Mouse (Mus musculus) limb, embryonic 12.5 days (tissue): ENCODE results near the gene Fto. TPM values are rescaled to one million over a fixed set of nuclear protein-coding genes. Genes with fewer than 3 reads are reported as not detected.

ENCODE experiments used
- ATAC-seq: fragments of 200-750 bp; cut with Nextera tagmentation; 2 replicates; pipeline ENCODE4 v1.8.0; 2017; ENCODE audit warnings: low read depth, moderate TSS enrichment; ENCODE audit not compliant: insufficient number of reproducible peaks, insufficient read depth, low FRiP score, low TSS enrichment
- H3K27ac ChIP-seq: fragments of 300-500 bp; sonication (generic); 2 replicates; pipeline ENCODE4 v1.5.1; 2016; ENCODE audit warnings: mild to moderate bottlenecking, moderate library complexity
- H3K27me3 ChIP-seq: fragments of 300-500 bp; sonication (generic); 2 replicates; pipeline ENCODE4 v1.6.1; 2016; ENCODE audit warnings: mild to moderate bottlenecking, moderate library complexity
- H3K36me3 ChIP-seq: fragments of 300-500 bp; sonication (generic); 2 replicates; pipeline ENCODE4 v1.6.1; 2016; ENCODE audit warnings: mild to moderate bottlenecking, moderate library complexity
- H3K4me1 ChIP-seq: fragments of 300-500 bp; sonication (generic); replicated peaks from 2 replicates; pipeline ENCODE4 v1.6.1; 2016
- H3K4me2 ChIP-seq: fragments of 300-500 bp; sonication (generic); 2 replicates; pipeline ENCODE4 v1.6.1; 2016; ENCODE audit warnings: mild to moderate bottlenecking, moderate library complexity
- H3K4me3 ChIP-seq: fragments of 300-500 bp; sonication (generic); replicated peaks from 2 replicates; pipeline ENCODE4 v1.5.1; 2016; ENCODE audit warnings: mild to moderate bottlenecking
- H3K9ac ChIP-seq: fragments of 300-500 bp; sonication (generic); replicated peaks from 2 replicates; pipeline ENCODE4 v1.6.1; 2016; ENCODE audit warnings: mild to moderate bottlenecking, moderate library complexity
- H3K9me3 ChIP-seq: fragments of 300-500 bp; sonication (generic); 2 replicates; pipeline ENCODE4 v1.6.1; 2016; ENCODE audit warnings: mild to moderate bottlenecking, moderate library complexity
- WGBS: fragments of 180-500 bp; shearing (Covaris S2); methylation state at CpG from one replicate; pipeline ENCODE4 v1.1.7; 2016; 5-methylcytosine and 5-hydroxymethylcytosine counted together
- polyA plus RNA-seq: library from polyadenylated mRNA; unstranded; fragments of >200 nt; fragmentation: Nextera tagmentation; extraction: Ambion mirVana; gene quantifications from 2 replicates; pipeline ENCODE4 v1.2.1, GENCODE M21; 2016

Fto gene
- polyA plus RNA-seq, 1 experiment from 2014 or later, result 92.1 TPM

DNA sequence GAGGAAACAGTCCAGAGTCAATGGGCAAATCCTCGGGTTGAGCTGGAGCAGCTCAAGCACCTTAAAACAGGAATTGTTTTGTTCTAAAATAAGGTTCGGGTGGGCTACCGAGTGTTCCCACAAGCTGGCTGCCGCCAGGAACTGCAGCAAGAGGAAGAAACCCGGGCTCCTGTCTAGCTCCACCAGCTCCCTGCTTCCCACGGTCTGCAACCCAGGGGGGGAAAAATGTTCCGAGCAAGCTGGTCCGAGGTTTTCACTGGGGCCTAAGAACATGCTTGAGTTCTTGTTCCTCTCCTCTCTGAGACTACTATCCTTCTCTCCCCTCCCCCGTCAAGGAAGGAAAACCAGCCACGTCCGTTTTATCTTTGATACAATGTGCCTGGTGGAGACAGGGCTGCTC, 256.5 kb downstream of the Fto start:
- Histone ChIP-seq H3K27me3 (peaks cover 62% of the 10 kb centered on the region), H3K9ac (no peak overlapping the region), H3K4me3 (no peak overlapping the region), H3K27ac (0 out of 2 replicates have a peak overlapping the region, but pooled peaks have one; percentile 45), H3K4me2 (no peak overlapping the region), H3K4me1 (peaks cover 70% of the 10 kb centered on the region), H3K9me3 (no peaks in the 10 kb centered on the region), H3K36me3 (no peaks in the 10 kb centered on the region)
- ATAC-seq, result no peak
- WGBS, result 40% methylated on average over 11 of the region's 11 CpGs

- WGBS, result 57% methylated on average over 7 of the region's 7 CpGs
- H3K27ac ChIP-seq, result peak overlapping the region; percentile 45; the same call in 1 of the 2 replicates
- no peaks in the 10 kb centered on the region for H3K9me3 ChIP-seq
- no peaks in the 10 kb centered on the region for H3K36me3 ChIP-seq
- no peak overlapping the region for H3K4me2 ChIP-seq
- ATAC-seq, result no peak
- peaks cover 62% of the 10 kb centered on the region for H3K27me3 ChIP-seq
- no peak overlapping the region for H3K4me3 ChIP-seq
- no peak overlapping the region for H3K9ac ChIP-seq
- H3K4me1 ChIP-seq, result peaks cover 75% of the 10 kb centered on the region
Observed at GRCm38 (mm10) chr8:91570809-91571208, 257.5 kb downstream of the Fto start.

- 54% methylated on average over 4 of the region's 4 CpGs for WGBS
- Histone ChIP-seq H3K36me3 (no peaks in the 10 kb centered on the region), H3K27ac (no peak overlapping the region), H3K4me3 (no peak overlapping the region), H3K9me3 (no peaks in the 10 kb centered on the region), H3K27me3 (peaks cover 66% of the 10 kb centered on the region), H3K9ac (no peak overlapping the region), H3K4me1 (peaks cover 76% of the 10 kb centered on the region), H3K4me2 (no peak overlapping the region)
- no peak for ATAC-seq
Observed at GRCm38 (mm10) chr8:91571978-91572377, 258.7 kb downstream of the Fto start.

- no peak for ATAC-seq
- Histone ChIP-seq H3K27me3 (peaks cover 71% of the 10 kb centered on the region), H3K36me3 (no peaks in the 10 kb centered on the region), H3K4me1 (peaks cover 74% of the 10 kb centered on the region), H3K4me3 (no peak overlapping the region), H3K9ac (no peak overlapping the region), H3K9me3 (no peaks in the 10 kb centered on the region), H3K4me2 (no peak overlapping the region), H3K27ac (peak overlapping the region; percentile 5; the same call in 1 of the 2 replicates)
- 35% methylated on average over 4 of the region's 4 CpGs for WGBS
Observed at GRCm38 (mm10) chr8:91572630-91573029, 259.3 kb downstream of the Fto start.

- 6% methylated on average over 3 of the region's 3 CpGs for WGBS
- Histone ChIP-seq H3K4me3 (no peak overlapping the region), H3K27ac (no peak overlapping the region), H3K4me1 (peaks cover 50% of the 10 kb centered on the region), H3K9ac (no peak overlapping the region), H3K27me3 (peaks cover 63% of the 10 kb centered on the region), H3K4me2 (no peak overlapping the region), H3K9me3 (no peaks in the 10 kb centered on the region), H3K36me3 (no peaks in the 10 kb centered on the region)
- no peak for ATAC-seq
Observed at GRCm38 (mm10) chr8:91575576-91575975, 262.3 kb downstream of the Fto start.

GRCm38 (mm10) chr8:91576086-91576917, 263.0 kb downstream of the Fto start:
- H3K4me3 ChIP-seq, result no peak overlapping the region
- WGBS, result 8% methylated on average over 17 of the region's 17 CpGs
- no peak overlapping the region for H3K4me2 ChIP-seq
- H3K36me3 ChIP-seq, result no peaks in the 10 kb centered on the region
- ATAC-seq, result no peak
- H3K4me1 ChIP-seq, result peaks cover 43% of the 10 kb centered on the region
- no peak overlapping the region for H3K27ac ChIP-seq
- H3K27me3 ChIP-seq, result peaks cover 61% of the 10 kb centered on the region
- no peak overlapping the region for H3K9ac ChIP-seq
- no peaks in the 10 kb centered on the region for H3K9me3 ChIP-seq

- 14% methylated on average over 6 of the region's 6 CpGs for WGBS
- Histone ChIP-seq H3K27ac (no peak overlapping the region), H3K27me3 (peaks cover 62% of the 10 kb centered on the region), H3K4me3 (no peak overlapping the region), H3K9ac (no peak overlapping the region), H3K9me3 (no peaks in the 10 kb centered on the region), H3K4me2 (no peak overlapping the region), H3K4me1 (peaks cover 37% of the 10 kb centered on the region), H3K36me3 (no peaks in the 10 kb centered on the region)
- no peak for ATAC-seq
Observed at GRCm38 (mm10) chr8:91576918-91577241, 263.6 kb downstream of the Fto start.

GRCm38 (mm10) chr8:91577605-91578004, 264.3 kb downstream of the Fto start:
- peaks cover 30% of the 10 kb centered on the region for H3K4me1 ChIP-seq
- no peak overlapping the region for H3K9ac ChIP-seq
- H3K4me2 ChIP-seq, result no peak overlapping the region
- ATAC-seq, result no peak
- no peak overlapping the region for H3K27ac ChIP-seq
- no peaks in the 10 kb centered on the region for H3K9me3 ChIP-seq
- no peaks in the 10 kb centered on the region for H3K36me3 ChIP-seq
- H3K4me3 ChIP-seq, result no peak overlapping the region
- WGBS, result 87% methylated on average over 3 of the region's 3 CpGs
- peaks cover 62% of the 10 kb centered on the region for H3K27me3 ChIP-seq

DNA sequence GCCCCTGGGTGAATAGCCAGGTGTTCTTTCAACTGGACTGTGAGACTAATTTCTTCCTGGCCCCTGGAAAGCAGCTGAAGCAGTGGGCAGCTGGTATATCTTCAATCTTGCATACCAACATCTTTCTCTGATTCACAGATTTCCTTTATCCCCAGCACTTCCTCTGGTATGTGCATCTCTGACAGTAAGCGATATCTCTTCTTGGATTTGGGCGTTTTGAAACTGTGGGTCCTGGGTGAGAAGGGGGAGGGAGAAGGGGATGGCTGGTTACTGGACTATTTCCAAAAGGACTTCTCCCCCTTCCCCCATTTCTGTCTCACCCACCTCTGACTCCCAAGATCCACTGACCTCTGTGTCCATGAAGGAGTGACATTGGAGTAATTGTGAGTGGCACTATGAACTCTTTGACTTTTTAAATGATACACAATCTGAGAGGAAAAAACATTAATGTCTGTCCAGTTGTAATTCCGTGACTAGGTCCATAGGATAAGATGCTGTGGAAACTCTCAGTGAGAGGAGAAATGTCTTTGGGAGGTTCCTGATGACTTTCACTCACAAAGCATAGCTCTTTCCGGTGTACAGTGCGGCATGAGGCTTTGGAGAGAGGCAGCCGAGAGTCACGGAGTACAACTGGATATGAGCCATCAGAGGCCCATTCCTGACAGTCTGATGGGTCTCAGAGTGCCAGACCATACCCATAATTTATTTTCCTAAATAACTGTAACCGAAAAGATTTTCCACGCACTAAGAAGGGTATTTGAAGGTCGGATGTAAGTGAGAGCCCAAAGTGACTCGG, 271.5 kb downstream of the Fto start:
- ATAC-seq, result no peak
- Histone ChIP-seq H3K36me3 (no peaks in the 10 kb centered on the region), H3K4me3 (no peak overlapping the region), H3K4me2 (no peak overlapping the region), H3K9ac (no peak overlapping the region), H3K9me3 (no peaks in the 10 kb centered on the region), H3K27ac (no peak overlapping the region), H3K27me3 (peaks cover 63% of the 10 kb centered on the region), H3K4me1 (no peaks in the 10 kb centered on the region)
- 77% methylated on average over 11 of the region's 11 CpGs for WGBS

DNA sequence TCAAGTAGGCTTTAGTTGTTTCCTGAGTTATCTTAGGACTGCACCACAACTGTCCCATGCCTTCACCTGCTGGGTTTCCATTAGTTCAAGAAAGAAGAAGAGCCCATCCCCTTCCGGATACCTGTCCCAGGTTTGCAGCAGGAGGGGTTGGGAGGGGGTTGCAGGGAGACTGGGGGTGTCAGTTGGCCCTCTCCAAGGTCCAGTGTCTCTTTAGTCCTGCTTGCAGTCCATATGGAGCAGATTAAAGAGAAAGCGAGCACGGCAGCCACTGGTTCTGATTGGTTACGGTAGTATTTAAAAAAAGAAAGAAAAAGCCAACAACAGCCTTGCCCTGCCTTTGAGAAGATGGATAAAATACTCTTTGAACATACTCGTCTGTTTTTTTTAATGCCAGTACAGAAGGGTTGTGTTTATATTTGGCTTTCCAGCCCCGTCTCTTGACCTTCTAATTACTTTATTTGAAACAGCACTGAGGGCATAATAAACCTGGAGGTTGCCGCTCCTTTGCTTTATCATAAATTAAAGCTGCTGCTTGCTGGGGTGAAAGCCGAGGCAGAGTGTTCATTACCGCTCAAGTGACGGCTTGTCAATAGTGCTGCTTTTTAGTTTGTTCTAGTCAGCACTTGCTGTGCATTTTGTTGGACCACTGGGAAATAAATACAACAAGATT, 279.2 kb downstream of the Fto start:
- H3K27ac ChIP-seq, result no peak overlapping the region
- H3K4me2 ChIP-seq, result peak overlapping the region; percentile 47
- no peaks in the 10 kb centered on the region for H3K36me3 ChIP-seq
- 8% methylated on average over 10 of the region's 10 CpGs for WGBS
- H3K9ac ChIP-seq, result no peak overlapping the region
- no peak overlapping the region for H3K4me3 ChIP-seq
- no peaks in the 10 kb centered on the region for H3K9me3 ChIP-seq
- ATAC-seq, result no peak; the same call in 1 of the 2 replicates
- H3K4me1 ChIP-seq, result peaks cover 20% of the 10 kb centered on the region
- H3K27me3 ChIP-seq, result peaks cover 85% of the 10 kb centered on the region

DNA sequence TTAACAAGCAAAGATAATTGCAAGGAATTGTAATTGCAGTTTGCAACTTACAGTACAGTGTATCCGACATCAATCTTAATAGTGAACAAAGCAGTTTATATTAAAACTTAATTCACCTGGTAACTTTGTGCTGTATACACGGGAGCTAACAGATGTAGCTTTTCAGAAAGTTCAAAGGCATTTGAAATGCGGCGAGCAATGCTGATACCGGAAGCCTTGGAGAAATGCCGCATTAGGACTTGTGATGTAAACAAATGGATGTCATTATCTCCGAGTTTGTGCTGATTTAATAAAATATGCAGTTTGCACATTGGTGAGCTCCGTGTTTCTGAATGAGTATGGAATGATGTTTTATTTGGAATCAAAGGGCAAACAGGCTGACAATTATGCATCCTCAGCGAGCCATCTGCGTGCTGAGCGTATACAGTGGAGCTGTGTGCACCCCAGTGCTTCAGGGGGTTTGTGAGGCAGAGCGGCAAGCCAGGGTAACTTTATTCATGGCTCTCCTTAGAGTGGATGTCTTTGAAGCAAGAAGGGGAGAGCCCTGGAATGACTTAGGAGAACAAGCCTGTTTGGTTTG, 280.0 kb downstream of the Fto start:
- Histone ChIP-seq H3K4me1 (peaks cover 20% of the 10 kb centered on the region), H3K4me2 (no peak overlapping the region; the same call in 1 of the 2 replicates), H3K9me3 (no peaks in the 10 kb centered on the region), H3K27me3 (peaks cover 82% of the 10 kb centered on the region), H3K9ac (no peak overlapping the region), H3K27ac (no peak overlapping the region), H3K36me3 (no peaks in the 10 kb centered on the region), H3K4me3 (no peak overlapping the region)
- ATAC-seq, result no peak
- 14% methylated on average over 12 of the region's 12 CpGs for WGBS
